Mouse (Mus musculus): ENCODE measurements around the gene Anxa5. TPM values are rescaled to one million over a fixed set of nuclear protein-coding genes. Genes with fewer than 3 reads are reported as not detected.

Gene Anxa5
- total RNA-seq, 1 experiment = 131 TPM

- Histone ChIP-seq H3K4me1 (ENCODE audit: control insufficient read depth in 2 of 2, insufficient read depth in 2 of 2, low read length in 2 of 2, poor library complexity in 1 of 2) (no peaks in the 10 kb centered on the region), H3K27ac (ENCODE audit: insufficient read depth, low read depth, low read length, poor library complexity, severe bottlenecking) (no peak overlapping the region), H3K9ac (ENCODE audit: insufficient read depth, low read depth, low read length, poor library complexity, severe bottlenecking) (no peak overlapping the region), H3K36me3 (ENCODE audit: control insufficient read depth, insufficient read depth, low read length, poor library complexity, severe bottlenecking) (no peaks in the 10 kb centered on the region), H3K4me3 (ENCODE audit: insufficient read depth in 1 of 2, low read depth in 1 of 2, low read length in 2 of 2, poor library complexity in 1 of 2, severe bottlenecking in 1 of 2) (no peak overlapping the region), H3K9me3 (ENCODE audit: control insufficient read depth, insufficient read depth, low read depth, low read length) (no peaks in the 10 kb centered on the region)
- TF ChIP-seq ZC3H11A (IDR thresholded peaks at IDR 0.05; ENCODE audit: borderline replicate concordance, low read depth, low read length) (no peak), HCFC1 (IDR thresholded peaks at IDR 0.05; ENCODE audit: borderline replicate concordance, insufficient read depth, low read length) (no peak), ZNF384 (IDR thresholded peaks at IDR 0.05; ENCODE audit: low read depth, low read length) (no peak), CHD2 (IDR thresholded peaks at IDR 0.05; ENCODE audit: low read depth, low read length) (no peak), MAFK (IDR thresholded peaks at IDR 0.05; ENCODE audit: insufficient read depth, low read depth, low read length) (no peak)
- in situ Hi-C loops (cut with MboI; ENCODE audit: low sequenced_read_pairs in 2 of 2, unreplicated experiment in 2 of 2) = loop anchor here in 1 of 2 experiments (10.0 kb wide), 1 partner anchor 232 kb away; no protein-coding TSS in a partner anchor
- DNase-seq (ENCODE audit: low read depth, low spot score) = no peak
Observed at GRCm38 (mm10) chr3:36446918-36447317, 28.8 kb downstream of the Anxa5 start.

- H3K9me3 ChIP-seq (ENCODE audit: control insufficient read depth, insufficient read depth, low read depth, low read length) = no peaks in the 10 kb centered on the region
- no peak overlapping the region for H3K27ac ChIP-seq (ENCODE audit: insufficient read depth, low read depth, low read length, poor library complexity, severe bottlenecking)
- no peak overlapping the region for H3K9ac ChIP-seq (ENCODE audit: insufficient read depth, low read depth, low read length, poor library complexity, severe bottlenecking)
- in situ Hi-C loops (cut with MboI; ENCODE audit: low sequenced_read_pairs in 2 of 2, unreplicated experiment in 2 of 2) = loop anchor here in 1 of 2 experiments (10.0 kb wide), 1 partner anchor 232 kb away; no protein-coding TSS in a partner anchor
- H3K4me1 ChIP-seq (ENCODE audit: control insufficient read depth in 2 of 2, insufficient read depth in 2 of 2, low read length in 2 of 2, poor library complexity in 1 of 2) = no peaks in the 10 kb centered on the region
- TF ChIP-seq ZC3H11A (IDR thresholded peaks at IDR 0.05; ENCODE audit: borderline replicate concordance, low read depth, low read length) (no peak), ZNF384 (IDR thresholded peaks at IDR 0.05; ENCODE audit: low read depth, low read length) (no peak), CHD2 (IDR thresholded peaks at IDR 0.05; ENCODE audit: low read depth, low read length) (no peak), MAFK (IDR thresholded peaks at IDR 0.05; ENCODE audit: insufficient read depth, low read depth, low read length) (no peak)
- H3K36me3 ChIP-seq (ENCODE audit: control insufficient read depth, insufficient read depth, low read length, poor library complexity, severe bottlenecking) = no peaks in the 10 kb centered on the region
- H3K4me3 ChIP-seq (ENCODE audit: insufficient read depth in 1 of 2, low read depth in 1 of 2, low read length in 2 of 2, poor library complexity in 1 of 2, severe bottlenecking in 1 of 2) = no peak overlapping the region
- no peak for DNase-seq (ENCODE audit: low read depth, low spot score)
Observed at GRCm38 (mm10) chr3:36446506-36446905, 29.2 kb downstream of the Anxa5 start.

GRCm38 (mm10) chr3:36446041-36446440 is 29.7 kb downstream of the Anxa5 start:
- in situ Hi-C loops (cut with MboI; ENCODE audit: low sequenced_read_pairs in 2 of 2, unreplicated experiment in 2 of 2) = loop anchor here in 1 of 2 experiments (10.0 kb wide), 1 partner anchor 231 kb away; no protein-coding TSS in a partner anchor
- TF ChIP-seq ZNF384 (IDR thresholded peaks at IDR 0.05; ENCODE audit: low read depth, low read length) (no peak), CHD2 (IDR thresholded peaks at IDR 0.05; ENCODE audit: low read depth, low read length) (no peak), MAFK (IDR thresholded peaks at IDR 0.05; ENCODE audit: insufficient read depth, low read depth, low read length) (no peak), ZC3H11A (IDR thresholded peaks at IDR 0.05; ENCODE audit: borderline replicate concordance, low read depth, low read length) (no peak), HCFC1 (IDR thresholded peaks at IDR 0.05; ENCODE audit: borderline replicate concordance, insufficient read depth, low read length) (no peak)
- no peaks in the 10 kb centered on the region for H3K9me3 ChIP-seq (ENCODE audit: control insufficient read depth, insufficient read depth, low read depth, low read length)
- H3K27ac ChIP-seq (ENCODE audit: insufficient read depth, low read depth, low read length, poor library complexity, severe bottlenecking) = no peak overlapping the region
- H3K4me1 ChIP-seq (ENCODE audit: control insufficient read depth in 2 of 2, insufficient read depth in 2 of 2, low read length in 2 of 2, poor library complexity in 1 of 2) = no peaks in the 10 kb centered on the region
- DNase-seq (ENCODE audit: low read depth, low spot score) = no peak
- no peak overlapping the region for H3K4me3 ChIP-seq (ENCODE audit: insufficient read depth in 1 of 2, low read depth in 1 of 2, low read length in 2 of 2, poor library complexity in 1 of 2, severe bottlenecking in 1 of 2)
- no peaks in the 10 kb centered on the region for H3K36me3 ChIP-seq (ENCODE audit: control insufficient read depth, insufficient read depth, low read length, poor library complexity, severe bottlenecking)
- no peak overlapping the region for H3K9ac ChIP-seq (ENCODE audit: insufficient read depth, low read depth, low read length, poor library complexity, severe bottlenecking)

- no peak overlapping the region for H3K9ac ChIP-seq (ENCODE audit: insufficient read depth, low read depth, low read length, poor library complexity, severe bottlenecking)
- peak; percentile 42 for DNase-seq (ENCODE audit: low read depth, low spot score)
- H3K4me1 ChIP-seq (ENCODE audit: control insufficient read depth in 2 of 2, insufficient read depth in 2 of 2, low read length in 2 of 2, poor library complexity in 1 of 2) = no peaks in the 10 kb centered on the region
- no peak overlapping the region for H3K27ac ChIP-seq (ENCODE audit: insufficient read depth, low read depth, low read length, poor library complexity, severe bottlenecking)
- H3K36me3 ChIP-seq (ENCODE audit: control insufficient read depth, insufficient read depth, low read length, poor library complexity, severe bottlenecking) = no peaks in the 10 kb centered on the region
- in situ Hi-C loops (cut with MboI; ENCODE audit: low sequenced_read_pairs in 2 of 2, unreplicated experiment in 2 of 2) = loop anchor here in 1 of 2 experiments (10.0 kb wide), 1 partner anchor 228 kb away; no protein-coding TSS in a partner anchor
- TF ChIP-seq ZC3H11A (IDR thresholded peaks at IDR 0.05; ENCODE audit: borderline replicate concordance, low read depth, low read length) (peak; percentile 44; the same call in 1 of the 2 replicates), CHD2 (IDR thresholded peaks at IDR 0.05; ENCODE audit: low read depth, low read length) (no peak), ZNF384 (IDR thresholded peaks at IDR 0.05; ENCODE audit: low read depth, low read length) (no peak), MAFK (IDR thresholded peaks at IDR 0.05; ENCODE audit: insufficient read depth, low read depth, low read length) (no peak)
- H3K4me3 ChIP-seq (ENCODE audit: insufficient read depth in 1 of 2, low read depth in 1 of 2, low read length in 2 of 2, poor library complexity in 1 of 2, severe bottlenecking in 1 of 2) = no peak overlapping the region
- no peaks in the 10 kb centered on the region for H3K9me3 ChIP-seq (ENCODE audit: control insufficient read depth, insufficient read depth, low read depth, low read length)
Observed at GRCm38 (mm10) chr3:36442426-36442825, 33.3 kb downstream of the Anxa5 start.

- DNase-seq (ENCODE audit: low read depth, low spot score) = no peak
- Histone ChIP-seq H3K9me3 (ENCODE audit: control insufficient read depth, insufficient read depth, low read depth, low read length) (no peaks in the 10 kb centered on the region), H3K4me1 (ENCODE audit: control insufficient read depth in 2 of 2, insufficient read depth in 2 of 2, low read length in 2 of 2, poor library complexity in 1 of 2) (no peaks in the 10 kb centered on the region), H3K27ac (ENCODE audit: insufficient read depth, low read depth, low read length, poor library complexity, severe bottlenecking) (no peak overlapping the region), H3K4me3 (ENCODE audit: insufficient read depth in 1 of 2, low read depth in 1 of 2, low read length in 2 of 2, poor library complexity in 1 of 2, severe bottlenecking in 1 of 2) (no peak overlapping the region), H3K9ac (ENCODE audit: insufficient read depth, low read depth, low read length, poor library complexity, severe bottlenecking) (no peak overlapping the region), H3K36me3 (ENCODE audit: control insufficient read depth, insufficient read depth, low read length, poor library complexity, severe bottlenecking) (no peaks in the 10 kb centered on the region)
- in situ Hi-C loops (cut with MboI; ENCODE audit: low sequenced_read_pairs in 2 of 2, unreplicated experiment in 2 of 2) = loop anchor here in 1 of 2 experiments (10.0 kb wide), 1 partner anchor 225 kb away; no protein-coding TSS in a partner anchor
- TF ChIP-seq MAFK (IDR thresholded peaks at IDR 0.05; ENCODE audit: insufficient read depth, low read depth, low read length) (no peak), CHD2 (IDR thresholded peaks at IDR 0.05; ENCODE audit: low read depth, low read length) (no peak), ZNF384 (IDR thresholded peaks at IDR 0.05; ENCODE audit: low read depth, low read length) (no peak), ZC3H11A (IDR thresholded peaks at IDR 0.05; ENCODE audit: borderline replicate concordance, low read depth, low read length) (no peak), HCFC1 (IDR thresholded peaks at IDR 0.05; ENCODE audit: borderline replicate concordance, insufficient read depth, low read length) (no peak)
Observed at GRCm38 (mm10) chr3:36440280-36440679, 35.4 kb downstream of the Anxa5 start.

Data from ES-E14 (cell line).